Mouse (Mus musculus) olfactory bulb, adult 2 months (tissue): ENCODE measurements around the gene Plekhm3.

Experiments used
- CTCF ChIP-seq: fragments of 200-500 bp; IDR thresholded peaks from 2 replicates; pipeline ENCODE4 v1.5.1; 2012; ENCODE audit warnings: low read depth, mild to moderate bottlenecking, low read length, moderate library complexity; ENCODE audit not compliant: insufficient read depth
- POLR2A ChIP-seq: fragments of 200-500 bp; IDR thresholded peaks from 2 replicates; pipeline ENCODE4 v1.6.1; 2012; ENCODE audit warnings: mild to moderate bottlenecking, low read depth, low read length, moderate library complexity; ENCODE audit not compliant: insufficient read depth

DNA sequence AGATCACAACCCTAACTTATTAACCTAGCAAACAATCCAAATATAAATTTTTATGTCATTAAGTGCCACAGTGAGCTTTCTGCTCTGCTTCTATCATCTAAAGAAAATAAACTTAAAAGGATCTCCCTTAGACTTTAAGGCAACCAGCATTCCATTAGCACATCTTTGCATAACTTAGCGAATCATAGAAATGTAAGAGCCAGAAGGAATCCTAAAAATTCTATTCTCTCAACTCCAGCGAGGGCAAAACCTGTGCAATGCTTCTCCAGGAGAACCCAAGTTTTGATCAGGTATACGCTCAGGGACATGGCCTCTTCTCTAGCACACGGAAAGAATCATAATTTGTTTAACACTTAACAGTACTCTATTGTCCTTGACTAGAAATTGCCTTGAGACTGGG lies 27.0 kb downstream of the Plekhm3 start:
- TF ChIP-seq CTCF (no peak), POLR2A (no peak)
